Mouse (Mus musculus) Patski (cell line): ENCODE data around the gene Epn2. TPM values are rescaled to one million over a fixed set of nuclear protein-coding genes. Genes with fewer than 3 reads are reported as not detected.
A peak's percentile ranks its signal among the peaks of the same experiment; 100 is the strongest.

ENCODE experiments used
- ATAC-seq: fragments of 100-300 bp; one replicate; pipeline ENCODE4 v1.8.0; 2021
- CTCF ChIA-PET: fragments of 350-600 bp; sonication (Branson Sonifier 250); formaldehyde crosslinking; loops from one replicate; lab custom pipeline; 2022; ENCODE audit warnings: inconsistent platforms; lab: Charles Lee
- POLR2A ChIA-PET: fragments of 350-600 bp; sonication (Branson Sonifier 250); formaldehyde crosslinking; loops from one replicate; lab custom pipeline; 2022; ENCODE audit warnings: antibody characterized with exemption, inconsistent platforms; lab: Charles Lee
- DNase-seq: peaks from one replicate; pipeline ENCODE4 v3.0.0-alpha.2; 2011; ENCODE audit warnings: low read depth, low spot score
- H3K27me3 ChIP-seq: fragments of 371-371 bp; one replicate; pipeline ENCODE4 v1.5.1; 2021
- CTCF ChIP-seq: fragments of 100-300 bp; IDR thresholded peaks from one replicate; pipeline ENCODE4 v1.5.1; 2021
- in situ Hi-C: fragments of 300-500 bp; cut with MboI; formaldehyde crosslinking; loops from 3 replicates; pipeline ENCODE4 v1.11.1; 2018; ENCODE audit warnings: low pct_unique_long_range_greater_than_20kb, mixed read lengths
- polyA plus RNA-seq: library from polyadenylated mRNA; unstranded; gene quantifications from one replicate; pipeline ENCODE4 v1.2.3, GENCODE M21; 2021

Epn2 gene
- polyA plus RNA-seq, 1 experiment from 2014 or later, result 84.4 TPM

GRCm38 (mm10) chr11:61617293-61617975 lies 37.9 kb upstream of the Epn2 start:
- ChIA-PET CTCF (no interaction called here), POLR2A (interaction anchor here (1.0 to 1.7 kb wide), 2 partner anchors 39 to 113 kb away, joined by 4 to 6 read pairs; partner anchors contain the start of gene B9d1)
- ATAC-seq (no peak), DNase-seq (no peak)
- no peaks in the 10 kb centered on the region for H3K27me3 ChIP-seq
- no peak for TF ChIP-seq CTCF
- in situ Hi-C loops, result loop anchor here (5.0 kb wide), 2 partner anchors 110 to 200 kb away; partner anchors contain the start of gene B9d1

- no peaks in the 10 kb centered on the region for H3K27me3 ChIP-seq
- DNase-seq (no peak), ATAC-seq (no peak)
- ChIA-PET CTCF (interaction anchor here (1.4 kb wide), 1 partner anchor 13 kb away, joined by 3 read pairs; no protein-coding TSS in a partner anchor), POLR2A (interaction anchor here (0.6 to 1.7 kb wide), 7 partner anchors 18 to 145 kb away, joined by 3 to 6 read pairs (median 3); partner anchors contain the start of genes B9d1 and Prpsap2)
- in situ Hi-C loops, result loop anchor here (5.0 kb wide), 2 partner anchors 109 to 199 kb away; partner anchors contain the start of gene B9d1
- no peak for TF ChIP-seq CTCF
Observed at GRCm38 (mm10) chr11:61616523-61617292, 37.2 kb upstream of the Epn2 start.

DNA sequence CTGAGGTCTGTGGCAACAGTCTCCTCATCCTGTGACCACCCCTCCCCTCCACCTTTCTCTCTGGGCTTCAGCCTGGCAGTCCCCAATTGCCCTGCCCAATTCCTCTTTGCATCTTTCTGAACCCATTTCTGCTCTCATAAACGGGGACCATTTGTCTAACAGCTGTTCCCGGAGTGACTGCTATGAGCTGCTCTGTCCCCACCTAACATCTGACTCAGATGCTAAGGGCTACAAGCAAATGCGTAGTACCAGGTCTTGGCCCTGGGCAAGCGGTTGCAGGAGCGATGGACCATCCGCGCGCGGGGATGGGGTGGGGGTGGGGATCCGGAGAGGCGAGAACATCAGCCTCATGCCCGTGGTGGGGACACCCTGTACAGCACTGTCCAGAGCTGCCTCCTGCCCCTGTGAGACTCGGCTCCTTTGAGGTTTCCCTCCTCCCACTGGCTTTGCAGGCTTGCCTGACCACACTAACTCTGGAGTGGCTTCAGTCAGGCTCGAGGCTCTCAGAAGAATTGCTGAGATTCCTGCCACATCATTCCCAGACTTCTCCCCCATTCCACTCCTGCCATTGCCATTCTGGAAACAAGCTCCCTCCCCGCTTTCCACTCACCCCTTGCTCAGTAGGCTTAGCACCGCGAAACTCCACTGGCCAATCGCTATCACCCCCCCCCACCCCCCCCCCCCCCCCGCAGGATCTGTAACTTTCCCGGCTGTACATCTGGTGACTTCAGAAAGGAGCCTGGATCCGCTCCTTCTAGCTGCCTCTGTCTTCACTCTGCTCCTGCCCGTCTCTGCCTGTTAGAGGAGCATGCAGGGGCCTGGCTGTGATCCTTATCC lies 36.4 kb upstream of the Epn2 start:
- TF ChIP-seq CTCF, result no peak
- H3K27me3 ChIP-seq, result no peaks in the 10 kb centered on the region
- ChIA-PET POLR2A (interaction anchor here (0.6 to 1.7 kb wide), 7 partner anchors 17 to 146 kb away, joined by 3 to 6 read pairs (median 3); partner anchors contain the start of genes B9d1 and Prpsap2), CTCF (interaction anchor here (1.4 kb wide), 1 partner anchor 13 kb away, joined by 3 read pairs; no protein-coding TSS in a partner anchor)
- ATAC-seq (peak; percentile 56), DNase-seq (no peak)
- in situ Hi-C loops, result loop anchor here (5.0 kb wide), 2 partner anchors 109 to 199 kb away; partner anchors contain the start of gene B9d1

DNA sequence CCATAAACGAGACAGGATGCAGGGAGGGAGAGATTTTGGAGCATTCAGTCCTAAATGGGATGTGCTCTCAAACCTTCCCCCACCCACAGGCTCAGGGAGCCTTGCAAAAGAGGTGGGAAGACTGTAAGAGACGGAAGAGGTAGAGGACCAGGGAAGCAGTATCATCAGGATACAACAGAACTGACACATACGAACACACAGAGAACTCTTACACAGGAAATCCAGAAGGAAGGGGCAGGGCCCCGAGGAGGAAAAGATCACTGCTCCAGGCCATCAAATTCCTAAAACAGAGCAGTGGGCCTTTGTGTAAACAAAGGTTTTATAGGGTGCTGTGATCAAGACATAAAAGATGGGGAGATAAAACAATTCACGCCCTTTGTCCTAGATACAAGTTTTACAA lies 34.9 kb upstream of the Epn2 start:
- ChIA-PET POLR2A (interaction anchor here (0.8 to 0.9 kb wide), 2 partner anchors 26 to 50 kb away, joined by 3 read pairs; no protein-coding TSS in a partner anchor), CTCF (no interaction called here)
- in situ Hi-C loops, result loop anchor here (5.0 kb wide), 1 partner anchor 37 kb away; the partner anchor contains the start of gene Epn2
- no peaks in the 10 kb centered on the region for H3K27me3 ChIP-seq
- DNase-seq (no peak), ATAC-seq (no peak)
- TF ChIP-seq CTCF, result no peak

- no peak for TF ChIP-seq CTCF
- CTCF ChIA-PET, result no interaction called here
- in situ Hi-C loops, result loop anchor here (5.0 kb wide), 1 partner anchor 35 kb away; the partner anchor contains the start of gene Epn2
- H3K27me3 ChIP-seq, result no peaks in the 10 kb centered on the region
- ATAC-seq, result no peak
- no peak for DNase-seq
- POLR2A ChIA-PET, result no interaction called here
Observed at GRCm38 (mm10) chr11:61612116-61612635, 32.7 kb upstream of the Epn2 start.

GRCm38 (mm10) chr11:61611197-61611596 lies 31.7 kb upstream of the Epn2 start:
- TF ChIP-seq CTCF, result no peak
- no peak for ATAC-seq
- CTCF ChIA-PET, result interaction anchor here (1.3 to 1.7 kb wide), 2 partner anchors 8 to 71 kb away, joined by 4 to 6 read pairs; no protein-coding TSS in a partner anchor
- POLR2A ChIA-PET, result no interaction called here
- in situ Hi-C loops, result loop anchor here (5.0 kb wide), 1 partner anchor 34 kb away; the partner anchor contains the start of gene Epn2
- H3K27me3 ChIP-seq, result no peaks in the 10 kb centered on the region
- no peak for DNase-seq

DNA sequence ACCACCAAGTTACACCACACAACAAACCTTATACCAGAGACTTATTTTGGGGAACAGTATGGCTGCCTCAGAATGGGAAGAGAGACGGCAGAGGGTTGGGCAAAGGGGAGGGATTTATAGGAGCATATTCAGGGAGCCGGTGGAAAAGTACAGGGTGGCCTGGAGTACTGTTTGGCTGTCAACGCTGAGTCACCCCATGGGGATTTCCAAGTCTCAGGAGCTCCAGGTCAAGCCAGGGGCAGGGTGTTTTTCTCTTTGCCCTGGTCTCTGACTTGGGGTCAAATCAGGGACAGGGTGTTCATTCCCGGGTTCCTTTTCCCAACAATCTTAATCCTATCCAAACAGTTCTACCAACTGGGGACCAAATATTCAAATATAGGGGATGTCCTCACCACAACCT lies 28.6 kb upstream of the Epn2 start:
- no peak for TF ChIP-seq CTCF
- ChIA-PET POLR2A (interaction anchor here (0.6 to 1.3 kb wide), 3 partner anchors 17 to 93 kb away, joined by 3 read pairs; no protein-coding TSS in a partner anchor), CTCF (interaction anchor here (0.6 to 0.9 kb wide), 2 partner anchors 93 to 114 kb away, joined by 3 read pairs; partner anchors contain the start of gene Mapk7)
- in situ Hi-C loops, result no loop called here
- DNase-seq (peak; percentile 66), ATAC-seq (peak; percentile 44)
- no peaks in the 10 kb centered on the region for H3K27me3 ChIP-seq

DNA sequence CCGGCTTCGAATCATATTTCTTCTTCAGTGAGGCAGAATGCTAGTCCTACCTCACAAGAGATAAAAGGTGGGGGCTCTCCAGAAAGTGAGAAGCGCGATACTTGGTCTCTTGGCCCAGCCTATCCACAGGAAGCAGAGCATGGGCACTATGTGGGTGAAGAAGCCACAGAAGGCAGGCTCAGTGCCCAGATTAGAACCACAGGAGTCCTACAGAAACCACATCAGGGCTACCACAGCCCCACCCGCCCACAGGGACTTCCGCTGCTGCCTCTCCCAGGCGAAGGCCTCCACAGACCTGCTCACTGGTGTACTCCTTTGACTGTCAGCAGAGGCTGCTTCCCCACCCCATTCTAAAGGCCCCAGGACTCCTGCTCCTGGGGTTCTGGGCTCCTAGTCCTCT lies 23.2 kb upstream of the Epn2 start:
- DNase-seq (no peak), ATAC-seq (peak; percentile 15)
- TF ChIP-seq CTCF, result no peak
- ChIA-PET CTCF (no interaction called here), POLR2A (no interaction called here)
- in situ Hi-C loops, result no loop called here
- H3K27me3 ChIP-seq, result no peaks in the 10 kb centered on the region

- POLR2A ChIA-PET, result no interaction called here
- in situ Hi-C loops, result no loop called here
- CTCF ChIA-PET, result no interaction called here
- H3K27me3 ChIP-seq, result no peaks in the 10 kb centered on the region
- ATAC-seq (no peak), DNase-seq (no peak)
- TF ChIP-seq CTCF, result no peak
Observed at GRCm38 (mm10) chr11:61601465-61601864, 22.0 kb upstream of the Epn2 start.
